Mouse (Mus musculus) hematopoietic stem cell, adult 5-6 weeks (primary cell): ENCODE data around the gene Nags. TPM values are rescaled to one million over a fixed set of nuclear protein-coding genes. Genes with fewer than 3 reads are reported as not detected.

ENCODE experiments used
- ATAC-seq, 2 experiments: fragments of 125-278 bp in 1 of 2; replicated peaks in 1 of 2; 2 replicates each; pipeline ENCODE4 v1.8.0; 2016 to 2017; ENCODE audit warnings: inconsistent platforms in 2 of 2, mild to moderate bottlenecking in 2 of 2, moderate number of reproducible peaks in 2 of 2, low read depth in 1 of 2, moderate TSS enrichment in 1 of 2; ENCODE audit not compliant: low FRiP score in 2 of 2, poor library complexity in 2 of 2, severe bottlenecking in 2 of 2, insufficient read depth in 1 of 2, low TSS enrichment in 1 of 2
- total RNA-seq: library from RNA; stranded (forward); fragments of 172-1452, 232-1000 nt; gene quantifications from 2 replicates; pipeline ENCODE4 v1.2.3, GENCODE M21; 2017

The Nags gene
- total RNA-seq, 1 experiment from 2014 or later = 0.65 TPM

DNA sequence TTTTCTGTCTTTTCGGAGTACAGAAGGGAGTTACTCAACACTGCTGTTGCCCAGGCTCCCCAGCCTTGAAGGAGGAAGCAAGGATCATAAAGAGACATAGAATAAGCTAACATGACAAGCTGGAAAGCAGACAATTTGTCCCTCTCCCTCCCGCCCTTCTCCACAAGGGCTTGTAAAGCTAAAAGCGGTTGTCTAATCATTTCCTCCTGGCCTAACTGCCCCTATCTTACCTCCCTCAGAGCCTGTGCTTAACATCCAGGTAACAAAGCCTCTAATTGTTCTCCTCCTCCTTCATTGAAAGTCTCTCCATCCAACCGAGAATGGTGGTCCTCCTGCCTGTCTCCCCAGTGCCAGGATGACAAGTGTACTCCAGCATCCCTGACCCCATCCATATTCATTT, 45.5 kb downstream of the Nags start:
- no peak for ATAC-seq

DNA sequence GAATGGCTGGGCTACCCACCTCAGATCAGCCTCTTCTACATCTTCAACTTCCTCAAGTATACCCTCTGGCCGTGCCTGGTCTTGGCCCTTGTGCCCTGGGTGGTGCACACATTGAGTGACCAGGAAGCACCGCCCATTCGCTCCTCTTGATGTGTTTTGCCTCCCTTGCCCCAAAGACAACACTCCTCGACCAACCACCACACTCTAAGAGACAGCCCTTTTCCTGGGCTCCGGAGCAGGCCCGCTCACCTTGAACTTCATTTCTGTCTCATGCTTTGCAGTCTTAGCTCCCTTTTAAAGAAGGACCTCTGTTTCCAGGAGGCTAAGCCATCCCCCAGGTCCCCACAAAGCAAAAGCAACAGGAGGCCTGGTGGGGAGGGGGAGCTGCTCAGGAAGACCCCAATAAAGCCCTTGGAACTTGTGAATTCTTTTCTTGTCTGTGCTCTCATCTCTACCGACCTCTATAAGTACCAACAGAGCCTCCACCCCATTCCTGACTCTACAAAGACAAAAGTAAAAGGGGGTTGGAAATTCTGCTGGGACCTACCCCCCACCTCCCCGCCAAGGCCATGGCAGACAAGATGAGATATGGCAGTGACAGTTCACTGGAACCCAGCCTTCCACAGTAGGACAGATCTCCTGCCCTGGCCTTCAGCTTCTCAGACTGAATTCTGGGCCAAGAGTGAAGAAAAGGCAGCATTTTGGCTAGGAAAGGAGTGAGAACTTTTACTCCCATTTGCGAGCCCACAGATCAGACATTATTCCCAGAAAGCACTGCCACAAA, 48.5 kb downstream of the Nags start:
- ATAC-seq = no peak

DNA sequence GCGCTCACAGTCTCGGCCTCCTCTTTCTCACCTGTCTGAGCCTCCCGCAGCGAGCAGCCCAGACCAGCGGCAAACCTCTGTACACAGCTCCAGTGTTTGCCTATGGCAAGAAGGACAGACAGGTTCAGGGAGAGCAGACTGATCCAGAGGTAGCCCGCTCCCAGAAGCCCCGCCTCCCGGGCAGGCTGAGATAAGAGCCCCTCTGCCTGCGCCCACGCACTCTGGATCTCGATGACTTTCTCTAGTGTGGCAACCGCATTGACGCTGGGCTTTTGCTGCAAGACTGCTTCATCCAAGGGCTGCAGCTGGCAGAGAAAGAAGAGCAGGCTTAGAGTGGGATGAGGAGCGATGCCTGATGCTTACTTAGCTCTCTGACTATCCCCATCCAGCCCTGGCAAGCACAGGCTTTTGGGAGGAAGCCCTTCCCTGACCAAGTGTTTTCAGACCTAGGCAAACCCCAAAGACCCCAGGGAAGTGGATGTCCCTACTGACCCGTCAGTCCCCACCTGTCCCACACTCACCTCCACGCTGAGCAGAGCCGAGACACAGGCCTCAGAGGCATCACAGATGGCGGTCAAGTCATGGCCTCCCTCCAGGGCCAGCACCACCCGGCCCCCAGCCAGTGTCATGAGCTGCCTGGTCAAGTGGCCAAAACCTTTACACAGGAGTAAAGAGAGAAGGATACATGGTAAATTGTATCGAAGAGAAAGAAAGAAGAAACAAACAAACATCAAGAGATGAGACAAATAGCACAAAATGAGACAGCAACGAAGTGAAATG, 50.9 kb downstream of the Nags start:
- ATAC-seq = no peak

DNA sequence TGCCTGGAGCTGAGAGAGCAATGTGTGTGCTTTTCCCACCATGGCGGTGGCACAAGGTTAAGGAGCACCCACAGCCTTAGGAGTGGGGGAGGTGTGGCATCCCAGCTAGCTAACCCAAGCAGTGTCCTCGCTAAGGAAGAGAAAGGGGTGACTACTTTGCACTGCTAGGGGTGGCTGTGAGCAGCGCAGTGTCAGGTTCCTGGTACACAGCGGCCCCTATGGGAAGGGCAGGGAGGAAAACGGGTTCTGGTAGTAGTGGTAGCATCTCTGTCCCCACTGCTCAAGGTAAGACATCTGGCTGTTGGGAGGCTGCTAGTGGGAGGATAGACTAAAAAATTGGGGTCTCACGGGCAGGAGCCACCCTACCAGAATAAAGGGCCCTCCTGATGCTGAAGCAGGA, 52.9 kb downstream of the Nags start:
- ATAC-seq = no peak

Other genes starting within 250 kb of the Nags start
- not detected in 2 replicates for gene Sost, start 178.5 kb upstream of the Nags start, total RNA-seq
- gene Cfap97d1, start 161.2 kb upstream of the Nags start, total RNA-seq = not detected in 2 replicates
- gene Dusp3, start 158.5 kb upstream of the Nags start, total RNA-seq = 3.1 and 3.3 TPM in 2 replicates
- gene Mpp3, start 117.1 kb upstream of the Nags start, total RNA-seq = 0.19 and 0.40 TPM in 2 replicates
- not detected in 2 replicates for gene Cd300lg, start 104.0 kb upstream of the Nags start, total RNA-seq
- gene Mpp2, start 57.0 kb upstream of the Nags start, total RNA-seq = 0.13 and 4.1 TPM in 2 replicates
- gene Ppy, start 44.2 kb upstream of the Nags start, total RNA-seq = not detected in 2 replicates
- not detected in 2 replicates for gene Pyy, start 37.7 kb upstream of the Nags start, total RNA-seq
- gene Tmem101, start 10.9 kb downstream of the Nags start, total RNA-seq = 13.6 and 14.8 TPM in 2 replicates
- 50.5 and 74.3 TPM in 2 replicates for gene Lsm12, start 39.8 kb downstream of the Nags start, total RNA-seq
- 27.8 and 42.7 TPM in 2 replicates for gene G6pc3, start 44.1 kb downstream of the Nags start, total RNA-seq
- gene Hdac5, start 84.7 kb downstream of the Nags start, total RNA-seq = 13.2 and 25.3 TPM in 2 replicates
- gene BC030867, start 103.4 kb downstream of the Nags start, total RNA-seq = 3.6 and 4.9 TPM in 2 replicates
- gene Asb16, start 123.2 kb downstream of the Nags start, total RNA-seq = 1.3 TPM in 1 of 2 replicates, not detected in the other
- gene Tmub2, start 139.4 kb downstream of the Nags start, total RNA-seq = 23.1 and 32.1 TPM in 2 replicates
- gene Atxn7l3, start 151.1 kb downstream of the Nags start, total RNA-seq = 24.4 and 26.5 TPM in 2 replicates
- gene Ubtf, start 174.2 kb downstream of the Nags start, total RNA-seq = 166 and 196 TPM in 2 replicates
- 3.7 and 9.8 TPM in 2 replicates for gene Slc4a1, start 220.7 kb downstream of the Nags start, total RNA-seq
- 1.5 and 5.6 TPM in 2 replicates for gene Rundc3a, start 247.9 kb downstream of the Nags start, total RNA-seq